Mouse (Mus musculus) stomach, postnatal 0 days (tissue): ENCODE data around the gene Dcbld1. TPM values are rescaled to one million over a fixed set of nuclear protein-coding genes. Genes with fewer than 3 reads are reported as not detected.

Experiments used
- ATAC-seq: fragments of 200-750 bp; cut with Nextera tagmentation; 2 replicates; pipeline ENCODE4 v1.8.0; 2017; ENCODE audit not compliant: low FRiP score, low TSS enrichment
- DNase-seq: peaks from one replicate; pipeline ENCODE4 v3.0.0-alpha.2; 2016; ENCODE audit warnings: low spot score
- H3K27ac ChIP-seq: fragments of 300-500 bp; sonication (generic); replicated peaks from 2 replicates; pipeline ENCODE4 v1.5.1; 2014; ENCODE audit warnings: mild to moderate bottlenecking, control low read depth
- H3K27me3 ChIP-seq: fragments of 300-500 bp; sonication (generic); 2 replicates; pipeline ENCODE4 v1.6.1; 2014; ENCODE audit warnings: low read length; ENCODE audit not compliant: control insufficient read depth, insufficient read depth
- H3K36me3 ChIP-seq: fragments of 300-500 bp; sonication (generic); 2 replicates; pipeline ENCODE4 v1.6.1; 2014; ENCODE audit warnings: low read length, mixed read lengths; ENCODE audit not compliant: control insufficient read depth, insufficient read depth
- H3K4me1 ChIP-seq: fragments of 300-500 bp; sonication (generic); replicated peaks from 2 replicates; pipeline ENCODE4 v1.6.1; 2014; ENCODE audit warnings: antibody characterized with exemption; ENCODE audit not compliant: control insufficient read depth, insufficient read depth
- H3K4me2 ChIP-seq: fragments of 300-500 bp; sonication (generic); replicated peaks from 2 replicates; pipeline ENCODE4 v1.6.1; 2014; ENCODE audit warnings: low read depth, mild to moderate bottlenecking, control low read depth, moderate library complexity
- H3K4me3 ChIP-seq: fragments of 300-500 bp; sonication (generic); 2 replicates; pipeline ENCODE4 v1.5.1; 2014; ENCODE audit warnings: low read depth, low read length, control low read depth
- H3K9ac ChIP-seq: fragments of 300-500 bp; sonication (generic); 2 replicates; pipeline ENCODE4 v1.6.1; 2014; ENCODE audit warnings: mild to moderate bottlenecking, low read length, control low read depth, mixed read lengths
- H3K9me3 ChIP-seq: fragments of 300-500 bp; sonication (generic); 2 replicates; pipeline ENCODE4 v1.6.1; 2016; ENCODE audit warnings: low read length; ENCODE audit not compliant: control insufficient read depth
- CTCF ChIP-seq: IDR thresholded peaks from 2 replicates; pipeline ENCODE4 v1.5.1; 2016; ENCODE audit warnings: antibody characterized with exemption, low read depth, mild to moderate bottlenecking, moderate library complexity
- EP300 ChIP-seq: optimal IDR thresholded peaks from 2 replicates; pipeline ENCODE3; 2016; ENCODE audit warnings: antibody characterized with exemption
- WGBS: fragments of 180-500 bp; shearing (Covaris S2); extraction: QIAGEN DNeasy Blood & Tissue Kit; methylation state at CpG from one replicate; pipeline ENCODE4 v1.1.7; 2014; 5-methylcytosine and 5-hydroxymethylcytosine counted together
- polyA plus RNA-seq: library from polyadenylated mRNA; unstranded; fragments of >200 nt; fragmentation: Nextera tagmentation; extraction: Ambion mirVana; gene quantifications from 2 replicates; pipeline ENCODE4 v1.2.1, GENCODE M21; 2015

The Dcbld1 gene
- polyA plus RNA-seq, 1 experiment from 2014 or later, result 16.6 TPM

- ATAC-seq (peak; percentile 60; the same call in 1 of the 2 replicates), DNase-seq (peak; percentile 81)
- peak; percentile 94 for TF ChIP-seq CTCF
- no peak for TF ChIP-seq EP300
- 23% methylated on average over 7 of the region's 7 CpGs for WGBS
- H3K36me3 ChIP-seq, result no peaks in the 10 kb centered on the region
- H3K4me2 ChIP-seq, result no peak overlapping the region
- no peaks in the 10 kb centered on the region for H3K9me3 ChIP-seq
- no peak overlapping the region for H3K27ac ChIP-seq
- H3K9ac ChIP-seq, result no peak overlapping the region
- H3K27me3 ChIP-seq, result no peaks in the 10 kb centered on the region
- H3K4me3 ChIP-seq, result no peak overlapping the region
- no peaks in the 10 kb centered on the region for H3K4me1 ChIP-seq
Observed at GRCm38 (mm10) chr10:52216797-52217563, 16.4 kb upstream of the Dcbld1 start.

- Histone ChIP-seq H3K27ac (no peak overlapping the region), H3K9me3 (no peaks in the 10 kb centered on the region), H3K4me2 (no peak overlapping the region), H3K9ac (no peak overlapping the region), H3K36me3 (no peaks in the 10 kb centered on the region), H3K4me3 (no peak overlapping the region), H3K4me1 (no peaks in the 10 kb centered on the region), H3K27me3 (no peaks in the 10 kb centered on the region)
- ATAC-seq (0 out of 2 replicates have a peak, but pooled peaks have one; percentile 19), DNase-seq (peak; percentile 25)
- no peak for TF ChIP-seq EP300
- TF ChIP-seq CTCF, result peak; percentile 44; the same call in 1 of the 2 replicates
- WGBS, result 37% methylated on average over 7 of the region's 7 CpGs
Observed at GRCm38 (mm10) chr10:52217564-52217934, 15.9 kb upstream of the Dcbld1 start.

- DNase-seq (no peak), ATAC-seq (no peak)
- TF ChIP-seq CTCF (no peak), EP300 (peak; percentile 59)
- no peak overlapping the region for H3K27ac ChIP-seq
- H3K36me3 ChIP-seq, result no peaks in the 10 kb centered on the region
- no peak overlapping the region for H3K9ac ChIP-seq
- 37% methylated on average over 3 of the region's 3 CpGs for WGBS
- no peak overlapping the region for H3K4me2 ChIP-seq
- no peaks in the 10 kb centered on the region for H3K27me3 ChIP-seq
- no peaks in the 10 kb centered on the region for H3K4me1 ChIP-seq
- no peaks in the 10 kb centered on the region for H3K9me3 ChIP-seq
- H3K4me3 ChIP-seq, result no peak overlapping the region
Observed at GRCm38 (mm10) chr10:52219600-52219999, 13.8 kb upstream of the Dcbld1 start.

- peak; percentile 88 for ATAC-seq
- peak; percentile 69 for DNase-seq
- TF ChIP-seq CTCF, result peak; percentile 74
- no peak for TF ChIP-seq EP300
- Histone ChIP-seq H3K4me3 (peak overlapping the region; percentile 82), H3K4me1 (no peaks in the 10 kb centered on the region), H3K9me3 (no peaks in the 10 kb centered on the region), H3K27ac (peak overlapping the region; percentile 41), H3K9ac (0 out of 2 replicates have a peak overlapping the region, but pooled peaks have one; percentile 39), H3K4me2 (peak overlapping the region; percentile 90), H3K36me3 (no peaks in the 10 kb centered on the region), H3K27me3 (no peaks in the 10 kb centered on the region)
- WGBS, result 6% methylated on average over 21 of the region's 21 CpGs
Observed at GRCm38 (mm10) chr10:52232196-52233176, 933 bp upstream of the Dcbld1 start.

GRCm38 (mm10) chr10:52233969-52234653, 692 bp downstream of the Dcbld1 start:
- no peaks in the 10 kb centered on the region for H3K36me3 ChIP-seq
- H3K27me3 ChIP-seq, result no peaks in the 10 kb centered on the region
- H3K4me1 ChIP-seq, result no peaks in the 10 kb centered on the region
- under 1% methylated on average over 39 of the region's 40 CpGs for WGBS
- ATAC-seq (peak; percentile 3; the same call in 1 of the 2 replicates), DNase-seq (peak; percentile 25)
- H3K9me3 ChIP-seq, result no peaks in the 10 kb centered on the region
- H3K9ac ChIP-seq, result peak overlapping the region; percentile 90
- TF ChIP-seq EP300 (no peak), CTCF (no peak)
- H3K27ac ChIP-seq, result peak overlapping the region; percentile 93
- peak overlapping the region; percentile 82 for H3K4me3 ChIP-seq
- peak overlapping the region; percentile 90 for H3K4me2 ChIP-seq
